Mouse (Mus musculus): Measurements from ENCODE around the gene AU022252. TPM values are rescaled to one million over a fixed set of nuclear protein-coding genes. Genes with fewer than 3 reads are reported as not detected.
A peak's percentile ranks its signal among the peaks of the same experiment; 100 is the strongest.

Gene AU022252
- polyA plus RNA-seq, 1 experiment: 1.4 TPM

- no peaks in the 10 kb centered on the region for H3K9me3 ChIP-seq (ENCODE audit: control insufficient read depth, low read length)
- H3K4me1 ChIP-seq (ENCODE audit: control insufficient read depth): peaks cover 4% of the 10 kb centered on the region; the same call in 1 of the 2 replicates
- no peaks in the 10 kb centered on the region for H3K27me3 ChIP-seq (ENCODE audit: control insufficient read depth)
- TF ChIP-seq GATA1 (IDR thresholded peaks at IDR 0.05; ENCODE audit: low read length): no peak
- H3K4me3 ChIP-seq (replicated peaks): no peak overlapping the region
- peaks cover 29% of the 10 kb centered on the region; the same call in 1 of the 2 replicates for H3K36me3 ChIP-seq (ENCODE audit: control insufficient read depth)
These were observed 14.2 kb upstream of the AU022252 start for GRCm38 (mm10) chr4:119246688-119247225.

GRCm38 (mm10) chr4:119245961-119246360, 13.4 kb upstream of the AU022252 start:
- Histone ChIP-seq H3K4me1 (ENCODE audit: control insufficient read depth) (peaks cover 6% of the 10 kb centered on the region; the same call in 1 of the 2 replicates), H3K27me3 (ENCODE audit: control insufficient read depth) (no peaks in the 10 kb centered on the region), H3K36me3 (ENCODE audit: control insufficient read depth) (peaks cover 36% of the 10 kb centered on the region), H3K4me3 (replicated peaks) (no peak overlapping the region), H3K9me3 (ENCODE audit: control insufficient read depth, low read length) (no peaks in the 10 kb centered on the region)
- TF ChIP-seq TAL1 (IDR thresholded peaks at IDR 0.05; ENCODE audit: low read length) (no peak), GATA1 (IDR thresholded peaks at IDR 0.05; ENCODE audit: low read length) (no peak)

- no peaks in the 10 kb centered on the region for H3K27me3 ChIP-seq (ENCODE audit: control insufficient read depth)
- peaks cover 36% of the 10 kb centered on the region for H3K36me3 ChIP-seq (ENCODE audit: control insufficient read depth)
- H3K9me3 ChIP-seq (ENCODE audit: control insufficient read depth, low read length): no peaks in the 10 kb centered on the region
- H3K4me3 ChIP-seq (replicated peaks): no peak overlapping the region
- no peak for TF ChIP-seq GATA1 (IDR thresholded peaks at IDR 0.05; ENCODE audit: low read length)
- peaks cover 6% of the 10 kb centered on the region; the same call in 1 of the 2 replicates for H3K4me1 ChIP-seq (ENCODE audit: control insufficient read depth)
These were observed 13.0 kb upstream of the AU022252 start for GRCm38 (mm10) chr4:119245556-119245955.

GRCm38 (mm10) chr4:119244468-119245240, 12.1 kb upstream of the AU022252 start:
- TF ChIP-seq GATA1 (IDR thresholded peaks at IDR 0.05; ENCODE audit: low read length) (no peak), TAL1 (IDR thresholded peaks at IDR 0.05; ENCODE audit: low read length) (no peak)
- Histone ChIP-seq H3K9me3 (ENCODE audit: control insufficient read depth, low read length) (no peaks in the 10 kb centered on the region), H3K27me3 (ENCODE audit: control insufficient read depth) (no peaks in the 10 kb centered on the region), H3K4me1 (ENCODE audit: control insufficient read depth) (peaks cover 9% of the 10 kb centered on the region), H3K36me3 (ENCODE audit: control insufficient read depth) (peaks cover 36% of the 10 kb centered on the region), H3K4me3 (replicated peaks) (no peak overlapping the region)

- H3K4me1 ChIP-seq (ENCODE audit: control insufficient read depth): peaks cover 25% of the 10 kb centered on the region
- no peak overlapping the region for H3K4me3 ChIP-seq (replicated peaks)
- TF ChIP-seq TAL1 (IDR thresholded peaks at IDR 0.05; ENCODE audit: low read length) (no peak), GATA1 (IDR thresholded peaks at IDR 0.05; ENCODE audit: low read length) (no peak)
- no peaks in the 10 kb centered on the region for H3K27me3 ChIP-seq (ENCODE audit: control insufficient read depth)
- no peaks in the 10 kb centered on the region for H3K9me3 ChIP-seq (ENCODE audit: control insufficient read depth, low read length)
- peaks cover 34% of the 10 kb centered on the region for H3K36me3 ChIP-seq (ENCODE audit: control insufficient read depth)
These were observed 10.1 kb upstream of the AU022252 start for GRCm38 (mm10) chr4:119242571-119242970.

GRCm38 (mm10) chr4:119241664-119242063, 9.2 kb upstream of the AU022252 start:
- no peaks in the 10 kb centered on the region for H3K9me3 ChIP-seq (ENCODE audit: control insufficient read depth, low read length)
- TF ChIP-seq GATA1 (IDR thresholded peaks at IDR 0.05; ENCODE audit: low read length): no peak
- TF ChIP-seq TAL1 (IDR thresholded peaks at IDR 0.05; ENCODE audit: low read length): no peak
- peaks cover 25% of the 10 kb centered on the region for H3K4me1 ChIP-seq (ENCODE audit: control insufficient read depth)
- H3K4me3 ChIP-seq (replicated peaks): no peak overlapping the region
- H3K36me3 ChIP-seq (ENCODE audit: control insufficient read depth): peaks cover 36% of the 10 kb centered on the region
- H3K27me3 ChIP-seq (ENCODE audit: control insufficient read depth): no peaks in the 10 kb centered on the region

- peaks cover 31% of the 10 kb centered on the region for H3K4me1 ChIP-seq (ENCODE audit: control insufficient read depth)
- peak overlapping the region; percentile 50 for H3K4me3 ChIP-seq (replicated peaks)
- TF ChIP-seq GATA1 (IDR thresholded peaks at IDR 0.05; ENCODE audit: low read length) (no peak), TAL1 (IDR thresholded peaks at IDR 0.05; ENCODE audit: low read length) (no peak)
- no peaks in the 10 kb centered on the region for H3K9me3 ChIP-seq (ENCODE audit: control insufficient read depth, low read length)
- H3K36me3 ChIP-seq (ENCODE audit: control insufficient read depth): peaks cover 25% of the 10 kb centered on the region
- peaks cover 6% of the 10 kb centered on the region for H3K27me3 ChIP-seq (ENCODE audit: control insufficient read depth)
These were observed 6.7 kb upstream of the AU022252 start for GRCm38 (mm10) chr4:119239181-119239682.

- peak overlapping the region; percentile 50 for H3K4me3 ChIP-seq (replicated peaks)
- TF ChIP-seq GATA1 (IDR thresholded peaks at IDR 0.05; ENCODE audit: low read length): no peak
- no peak for TF ChIP-seq TAL1 (IDR thresholded peaks at IDR 0.05; ENCODE audit: low read length)
- peaks cover 21% of the 10 kb centered on the region for H3K36me3 ChIP-seq (ENCODE audit: control insufficient read depth)
- H3K27me3 ChIP-seq (ENCODE audit: control insufficient read depth): peaks cover 11% of the 10 kb centered on the region
- peaks cover 36% of the 10 kb centered on the region for H3K4me1 ChIP-seq (ENCODE audit: control insufficient read depth)
- no peaks in the 10 kb centered on the region for H3K9me3 ChIP-seq (ENCODE audit: control insufficient read depth, low read length)
These were observed 6.1 kb upstream of the AU022252 start for GRCm38 (mm10) chr4:119238661-119239060.

- Histone ChIP-seq H3K4me1 (ENCODE audit: control insufficient read depth) (peaks cover 50% of the 10 kb centered on the region), H3K36me3 (ENCODE audit: control insufficient read depth) (peaks cover 8% of the 10 kb centered on the region), H3K27me3 (ENCODE audit: control insufficient read depth) (peaks cover 19% of the 10 kb centered on the region), H3K9me3 (ENCODE audit: control insufficient read depth, low read length) (no peaks in the 10 kb centered on the region), H3K4me3 (replicated peaks) (no peak overlapping the region)
- no peak for TF ChIP-seq TAL1 (IDR thresholded peaks at IDR 0.05; ENCODE audit: low read length)
- no peak for TF ChIP-seq GATA1 (IDR thresholded peaks at IDR 0.05; ENCODE audit: low read length)
These were observed 1.8 kb upstream of the AU022252 start for GRCm38 (mm10) chr4:119234348-119234747.

All from erythroblast, embryonic 14.5 days (primary cell).